Comparison of ENCODE assay signal across 21 mouse cellular contexts in the genomic region with DNA sequence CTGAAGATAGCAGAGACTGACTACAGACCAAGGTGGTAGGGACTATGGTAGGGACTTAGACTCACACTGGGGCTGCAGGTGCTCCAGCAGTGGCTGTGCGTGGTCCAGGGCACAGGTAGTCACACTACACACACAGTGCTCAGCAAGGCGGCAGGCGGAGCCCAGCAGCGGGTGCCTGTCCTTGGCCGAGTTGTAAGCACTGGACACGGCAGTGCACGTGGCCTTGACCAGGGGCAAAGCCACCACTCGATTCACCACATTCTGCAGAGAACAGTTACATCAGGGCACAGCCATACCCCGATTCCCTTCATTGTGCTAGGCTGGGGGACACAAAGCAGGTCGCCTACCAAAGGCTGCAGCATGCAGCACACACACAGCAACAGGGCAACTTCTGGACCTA. TPM values are rescaled to one million over a fixed set of nuclear protein-coding genes. Genes with fewer than 3 reads are reported as not detected.
DNase-seq lines count a peak whose midpoint lies in the region; ATAC-seq and TF ChIP-seq lines count a peak whose summit lies in the region.
"Had no signal": no experiment of that assay in that cellular context is flagged by ENCODE, and none has a peak within 500 bp of the region (broad histone marks: within the 10 kb centered on the region; RNA-seq: fewer than 3 reads in every experiment).

No protein-coding gene starts in this region.

- no peaks in the 10 kb centered on the region for H3K9me3 ChIP-seq in intestine, embryonic 14.5 days (ENCODE audit: control insufficient read depth, low read length)
- no peaks in the 10 kb centered on the region for H3K9me3 ChIP-seq in intestine, embryonic 16.5 days (ENCODE audit: control insufficient read depth, low read length)
- H3K9me3 ChIP-seq: embryonic facial prominence, embryonic 12.5 days; forebrain, embryonic 15.5 days; heart, embryonic 10.5 days; hindbrain, embryonic 13.5 days; intestine, embryonic 15.5 days had no signal

- TF ChIP-seq POLR2A in testis, adult 2 months (IDR thresholded peaks at IDR 0.05; ENCODE audit: control insufficient read depth, low read depth, low read length), result no peak

- no peaks in the 10 kb centered on the region; the same call in 1 of the 2 replicates for H3K4me1 ChIP-seq in intestine, embryonic 14.5 days (replicated peaks; ENCODE audit: control insufficient read depth, insufficient read depth, low read length)
- peaks cover 17% of the 10 kb centered on the region for H3K4me1 ChIP-seq in intestine, embryonic 16.5 days (ENCODE audit: control insufficient read depth, insufficient read depth, low read length)
- peaks cover 26% of the 10 kb centered on the region for H3K4me1 ChIP-seq in testis, adult 2 months (ENCODE audit: control insufficient read depth, insufficient read depth, low read length)

- no peak overlapping the region for H3K4me3 ChIP-seq in intestine, embryonic 14.5 days (ENCODE audit: low read depth, low read length)
- H3K4me3 ChIP-seq in intestine, embryonic 16.5 days (ENCODE audit: low read length), result no peak overlapping the region
- H3K4me3 ChIP-seq in testis, adult 2 months (ENCODE audit: control insufficient read depth, low read depth, low read length), result no peak overlapping the region
- H3K4me3 ChIP-seq: embryonic facial prominence, embryonic 12.5 days; forebrain, embryonic 15.5 days; heart, embryonic 10.5 days; hindbrain, embryonic 13.5 days; intestine, embryonic 15.5 days had no signal

- WGBS in intestine, embryonic 14.5 days, result 80% methylated on average over 10 of the region's 10 CpGs
- 70% methylated on average over 10 of the region's 10 CpGs for WGBS in intestine, embryonic 16.5 days

- no peak overlapping the region for H3K4me2 ChIP-seq in intestine, embryonic 14.5 days (ENCODE audit: low read length)
- H3K4me2 ChIP-seq in intestine, embryonic 16.5 days (ENCODE audit: low read depth, low read length), result no peak overlapping the region
- H3K4me2 ChIP-seq: forebrain, embryonic 15.5 days; intestine, embryonic 15.5 days had no signal

- TF ChIP-seq CTCF in testis, adult 2 months (IDR thresholded peaks at IDR 0.05; ENCODE audit: control insufficient read depth, insufficient read depth, insufficient replicate concordance, low read depth, low read length), result no peak

- ATAC-seq in intestine, embryonic 14.5 days (replicated peaks; ENCODE audit: low FRiP score, low TSS enrichment, low read depth), result no peak
- ATAC-seq in intestine, embryonic 16.5 days, result no peak
- ATAC-seq: forebrain, embryonic 15.5 days; hindbrain, postnatal 0 days had no signal

- H3K36me3 ChIP-seq in intestine, embryonic 14.5 days (ENCODE audit: control insufficient read depth, insufficient read depth, low read length), result no peaks in the 10 kb centered on the region
- no peaks in the 10 kb centered on the region for H3K36me3 ChIP-seq in intestine, embryonic 16.5 days (ENCODE audit: control insufficient read depth, insufficient read depth, low read length)
- no peaks in the 10 kb centered on the region for H3K36me3 ChIP-seq in testis, adult 2 months (ENCODE audit: control insufficient read depth, insufficient read depth, low read length)
- H3K36me3 ChIP-seq: embryonic facial prominence, embryonic 12.5 days; forebrain, embryonic 15.5 days; heart, embryonic 10.5 days; hindbrain, embryonic 13.5 days; intestine, embryonic 15.5 days had no signal

- peaks cover 32% of the 10 kb centered on the region for H3K27me3 ChIP-seq in intestine, embryonic 14.5 days (replicated peaks; ENCODE audit: control insufficient read depth, insufficient read depth, low read length)
- peaks cover 28% of the 10 kb centered on the region for H3K27me3 ChIP-seq in intestine, embryonic 16.5 days (replicated peaks; ENCODE audit: control insufficient read depth, insufficient read depth, low read length)
- H3K27me3 ChIP-seq in testis, adult 2 months (ENCODE audit: control insufficient read depth, insufficient read depth, low read length), result no peaks in the 10 kb centered on the region

- H3K27ac ChIP-seq in intestine, embryonic 14.5 days (ENCODE audit: low read depth), result no peak overlapping the region
- H3K27ac ChIP-seq in intestine, embryonic 16.5 days (ENCODE audit: low read length), result no peak overlapping the region
- peak overlapping the region; percentile 45; the same call in 1 of the 2 replicates for H3K27ac ChIP-seq in testis, adult 2 months (ENCODE audit: control insufficient read depth, insufficient read depth, low read depth, low read length)
- H3K27ac ChIP-seq: embryonic facial prominence, embryonic 12.5 days; forebrain, embryonic 15.5 days; heart, embryonic 10.5 days; hindbrain, embryonic 13.5 days; hindbrain, postnatal 0 days; intestine, embryonic 15.5 days had no signal

- no peak overlapping the region for H3K9ac ChIP-seq in intestine, embryonic 14.5 days (ENCODE audit: low read length)
- H3K9ac ChIP-seq in intestine, embryonic 16.5 days (ENCODE audit: low read depth, low read length), result no peak overlapping the region
- H3K9ac ChIP-seq: embryonic facial prominence, embryonic 12.5 days; forebrain, embryonic 15.5 days; hindbrain, embryonic 13.5 days; intestine, embryonic 15.5 days had no signal

- DNase-seq in adrenal gland, adult 2 months, result peak; percentile 86
- DNase-seq in adrenal gland, adult 8-10 months, result no peak
- peak; percentile 50 for DNase-seq in intestine, embryonic 14.5 days (ENCODE audit: low spot score)
- no peak for DNase-seq in testis, postnatal 14 days (ENCODE audit: low spot score)
- no peak for DNase-seq in kidney, adult 9 months
- no peak for DNase-seq in left cerebral cortex, adult 9 months (ENCODE audit: low spot score in 2 of 2)
- DNase-seq: cerebellum, adult 11-12 months; cerebellum, adult 9-10 months; cerebellum, postnatal 25 days; gastrocnemius, postnatal 10 days; heart, postnatal 10 days had no signal

RNA-seq across cellular contexts. Expression of a gene that starts 1.2 kb away (rescaled TPM):
- 10 to 100 TPM; 59.5 to 71.9 TPM for total RNA-seq in adrenal gland, adult 2 months (2021)
- 42.9 and 91.7 TPM in 2 replicates for polyA plus RNA-seq in adrenal gland, adult 2 months (2012; rRNA removed)
- 10 to 100 TPM; 20.4 to 32.6 (median 26.9) TPM for total RNA-seq in adrenal gland, adult 8-10 months (2022)
- 0.58 TPM in 2 replicates for polyA plus RNA-seq in intestine, embryonic 14.5 days (2014; fragmentation: Nextera tagmentation; extraction: Ambion mirVana)
- polyA plus RNA-seq in intestine, embryonic 16.5 days (2015; fragmentation: Nextera tagmentation; extraction: Ambion mirVana), result 0.48 and 0.57 TPM in 2 replicates
- 1.7 and 2.7 TPM in 2 replicates for polyA plus RNA-seq in testis, adult 2 months (2012; rRNA removed)
- total RNA-seq: hematopoietic stem cell, adult 5-6 weeks; MEL had no signal

RNA-seq across cellular contexts. Expression of a gene that starts 5.6 kb away (rescaled TPM):
- total RNA-seq in adrenal gland, adult 2 months (2021), result 10 to 100 TPM; 23.9 to 45.5 TPM
- 134 and 212 TPM in 2 replicates for polyA plus RNA-seq in adrenal gland, adult 2 months (2012; rRNA removed)
- 10 to 100 TPM; 14.5 to 34.6 (median 16.4) TPM for total RNA-seq in adrenal gland, adult 8-10 months (2022)
- polyA plus RNA-seq in intestine, embryonic 14.5 days (2014; fragmentation: Nextera tagmentation; extraction: Ambion mirVana), result 0.16 TPM in 1 of 2 replicates, not detected in the other
- polyA plus RNA-seq in intestine, embryonic 16.5 days (2015; fragmentation: Nextera tagmentation; extraction: Ambion mirVana), result 0.47 and 0.57 TPM in 2 replicates
- 3.7 and 5.7 TPM in 2 replicates for polyA plus RNA-seq in testis, adult 2 months (2012; rRNA removed)
- total RNA-seq: MEL had no signal
- polyA plus RNA-seq: heart, embryonic 10.5 days; hindbrain, embryonic 13.5 days had no signal

RNA-seq across cellular contexts. Expression of a gene that starts 6.6 kb away (rescaled TPM):
- 100 to 1,000 TPM in 1 of 2 experiments, 10 to 100 TPM in 1; 92.6 to 121 TPM for total RNA-seq in adrenal gland, adult 2 months (2021)
- 100 and 184 TPM in 2 replicates for polyA plus RNA-seq in adrenal gland, adult 2 months (2012; rRNA removed)
- 100 to 1,000 TPM in 1 of 4 experiments, 10 to 100 TPM in 3; 45.4 to 191 (median 87.0) TPM for total RNA-seq in adrenal gland, adult 8-10 months (2022)
- polyA plus RNA-seq in intestine, embryonic 14.5 days (2014; fragmentation: Nextera tagmentation; extraction: Ambion mirVana), result 0.08 and 0.19 TPM in 2 replicates
- 0.11 and 0.23 TPM in 2 replicates for polyA plus RNA-seq in intestine, embryonic 16.5 days (2015; fragmentation: Nextera tagmentation; extraction: Ambion mirVana)
- 1.5 and 4.2 TPM in 2 replicates for polyA plus RNA-seq in testis, adult 2 months (2012; rRNA removed)
- total RNA-seq: hematopoietic stem cell, adult 5-6 weeks had no signal

RNA-seq across cellular contexts. Expression of a gene that starts 23.9 kb away (rescaled TPM):
- 10 to 100 TPM in 1 of 2 experiments, 1 to 10 TPM in 1; 6.3 to 10.2 TPM for total RNA-seq in adrenal gland, adult 2 months (2021)
- polyA plus RNA-seq in adrenal gland, adult 2 months (2012; rRNA removed), result 32.9 and 36.5 TPM in 2 replicates
- total RNA-seq in adrenal gland, adult 8-10 months (2022), result 10 to 100 TPM in 2 of 4 experiments, 1 to 10 TPM in 2; 6.6 to 12.7 (median 10.9) TPM
- polyA plus RNA-seq in intestine, embryonic 14.5 days (2014; fragmentation: Nextera tagmentation; extraction: Ambion mirVana), result 0.86 and 1.3 TPM in 2 replicates
- 0.81 and 0.99 TPM in 2 replicates for polyA plus RNA-seq in intestine, embryonic 16.5 days (2015; fragmentation: Nextera tagmentation; extraction: Ambion mirVana)
- polyA plus RNA-seq in testis, adult 2 months (2012; rRNA removed), result 0.28 and 0.63 TPM in 2 replicates

RNA-seq across cellular contexts. Expression of a gene that starts 36.8 kb away (rescaled TPM):
- total RNA-seq in adrenal gland, adult 2 months (2021), result 10 to 100 TPM; 52.7 to 63.7 TPM
- 93.5 and 97.9 TPM in 2 replicates for polyA plus RNA-seq in adrenal gland, adult 2 months (2012; rRNA removed)
- total RNA-seq in adrenal gland, adult 8-10 months (2022), result 100 to 1,000 TPM in 1 of 4 experiments, 10 to 100 TPM in 3; 55.6 to 123 (median 80.3) TPM
- polyA plus RNA-seq in intestine, embryonic 14.5 days (2014; fragmentation: Nextera tagmentation; extraction: Ambion mirVana), result 93.4 and 94.0 TPM in 2 replicates
- 69.3 and 75.0 TPM in 2 replicates for polyA plus RNA-seq in intestine, embryonic 16.5 days (2015; fragmentation: Nextera tagmentation; extraction: Ambion mirVana)
- 115 and 135 TPM in 2 replicates for polyA plus RNA-seq in testis, adult 2 months (2012; rRNA removed)

Comparison
In these comparisons a context has a peak if more than half of its experiments do, and no peak if none do; other contexts are left out.
1. DNase-seq: peak in adrenal gland, adult 2 months (single experiment) and intestine, embryonic 14.5 days (single experiment); none in adrenal gland, adult 8-10 months (single experiment), testis, postnatal 14 days (single experiment), kidney, adult 9 months (single experiment) and left cerebral cortex, adult 9 months (0 of 2).
2. RNA of a gene that starts 1.2 kb away (polyA plus RNA-seq): 42.9 to 91.7 TPM in adrenal gland, adult 2 months; 1.7 to 2.7 TPM in testis, adult 2 months, 0.58 TPM in intestine, embryonic 14.5 days and 0.48 to 0.57 TPM in intestine, embryonic 16.5 days; every median in the first group is over 10 times any median in the second.
3. RNA of a gene that starts 5.6 kb away (polyA plus RNA-seq): 134 to 212 TPM in adrenal gland, adult 2 months; 3.7 to 5.7 TPM in testis, adult 2 months, 0.47 to 0.57 TPM in intestine, embryonic 16.5 days and 0.16 TPM in intestine, embryonic 14.5 days; every median in the first group is over 10 times any median in the second.
4. RNA of a gene that starts 6.6 kb away (polyA plus RNA-seq): 100 to 184 TPM in adrenal gland, adult 2 months; 1.5 to 4.2 TPM in testis, adult 2 months, 0.11 to 0.23 TPM in intestine, embryonic 16.5 days and 0.08 to 0.19 TPM in intestine, embryonic 14.5 days; every median in the first group is over 10 times any median in the second.